Mouse (Mus musculus) R1 (cell line): ENCODE measurements around the gene Dact1.

ENCODE experiments used
- DNase-seq: peaks from one replicate; pipeline ENCODE4 v3.0.0-alpha.2; 2018; ENCODE audit warnings: low read depth, low spot score

The Dact1 gene

DNA sequence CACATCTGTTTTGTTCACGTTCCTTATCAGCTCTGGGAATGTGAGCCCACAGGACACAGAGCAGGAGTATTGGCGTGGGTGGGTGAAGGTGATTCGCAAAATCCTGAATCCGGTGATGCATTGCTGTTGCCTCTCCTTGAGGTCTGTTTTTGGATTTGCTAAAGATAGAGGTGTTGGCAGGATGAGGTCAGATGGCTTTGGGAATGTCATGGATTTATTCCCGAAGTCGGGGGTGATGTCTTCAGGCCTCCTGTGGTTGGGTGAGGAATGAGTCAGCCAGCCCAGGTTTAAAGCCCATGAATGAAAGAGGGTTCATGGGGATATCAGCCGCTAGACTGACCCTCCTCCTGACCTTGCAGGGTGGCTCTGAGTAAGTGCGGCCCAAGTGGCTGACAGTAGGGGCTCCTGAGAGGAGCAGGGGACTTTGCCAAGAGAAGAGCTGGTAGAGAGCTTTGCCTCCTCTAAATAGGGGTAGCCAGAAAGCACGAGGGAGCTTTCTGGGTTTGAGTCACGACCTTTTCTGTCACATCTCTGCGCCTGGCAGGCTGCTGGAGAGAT lies 27.4 kb downstream of the Dact1 start:
- DNase-seq = no peak

DNA sequence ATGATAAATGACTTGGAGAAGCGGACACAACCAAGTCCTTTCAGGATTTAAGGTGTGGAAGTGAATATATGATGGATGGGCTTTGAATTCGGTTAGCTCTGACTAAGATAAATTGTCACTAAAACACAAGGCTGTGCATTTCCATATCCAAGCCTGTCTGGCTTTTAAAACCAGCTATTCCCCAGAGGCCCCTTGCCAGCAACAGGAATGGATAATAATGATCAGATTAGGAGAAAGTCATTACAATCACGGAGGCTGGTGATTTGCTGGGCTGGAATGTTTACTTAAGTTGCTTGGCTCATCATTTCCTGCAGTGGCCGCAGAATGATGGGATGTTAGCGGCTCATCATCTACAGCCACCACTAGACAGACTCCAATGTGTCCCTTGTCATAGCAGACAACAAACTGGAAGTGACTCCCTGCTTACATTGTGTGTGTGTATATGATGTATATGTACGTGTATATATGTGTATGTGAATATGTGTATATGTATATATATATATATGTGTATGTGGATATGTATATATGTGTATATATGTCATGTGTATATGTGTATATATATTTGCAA lies 28.3 kb downstream of the Dact1 start:
- DNase-seq = no peak

DNA sequence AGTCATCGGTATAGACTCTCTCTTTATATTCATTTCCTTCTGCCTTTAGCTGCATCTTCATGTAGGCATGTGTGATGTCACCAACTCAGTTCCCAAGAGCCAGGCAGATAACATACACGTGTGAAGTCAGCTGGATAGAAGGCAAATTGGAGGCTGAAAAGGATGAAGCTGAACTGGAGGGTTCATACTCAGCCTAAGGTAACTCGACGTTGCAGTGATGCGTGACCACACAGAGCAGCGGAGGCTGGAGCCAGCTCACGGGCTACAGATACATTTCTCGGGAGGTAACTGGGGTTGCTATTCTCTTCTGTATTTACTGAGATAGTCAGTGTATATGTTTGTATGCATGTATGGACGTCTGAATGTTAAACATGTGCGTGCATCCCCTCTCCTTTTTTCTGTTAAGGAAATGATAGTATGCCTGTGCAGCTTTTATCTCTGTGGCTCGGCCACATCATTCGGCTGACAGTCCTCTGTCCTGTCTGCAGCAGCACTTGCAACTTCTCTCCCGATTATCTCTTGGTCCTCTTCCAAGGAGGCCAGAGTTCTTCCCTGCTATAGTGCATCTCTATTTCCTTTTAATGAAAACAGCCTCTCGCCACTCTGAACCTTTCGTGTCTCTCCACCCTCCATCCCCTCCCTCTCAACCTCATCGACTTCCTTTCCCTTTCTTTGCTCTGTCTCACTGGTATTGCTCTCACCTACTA lies 29.6 kb downstream of the Dact1 start:
- DNase-seq = no peak

DNA sequence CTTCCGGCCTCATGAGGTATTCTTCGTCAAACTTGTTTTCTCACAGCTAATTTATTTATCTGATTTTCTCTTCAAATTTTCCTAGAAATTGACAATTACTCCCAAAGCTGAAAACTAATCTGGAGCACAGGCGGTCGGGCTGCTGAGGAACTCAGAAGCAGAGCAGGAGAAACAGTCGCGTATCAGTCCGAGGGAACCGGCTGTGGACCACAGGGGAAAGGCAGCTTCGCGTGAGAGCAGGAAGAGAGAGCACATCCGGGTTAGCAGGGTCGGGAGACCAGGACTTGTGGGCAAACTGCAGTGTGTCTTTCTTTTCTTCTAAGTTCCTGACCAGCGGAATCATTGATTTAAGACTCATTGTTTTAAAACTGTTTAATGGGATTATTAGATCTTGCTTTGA lies 32.7 kb downstream of the Dact1 start:
- DNase-seq = peak; percentile 65

GRCm38 (mm10) chr12:71345471-71345870 lies 35.8 kb downstream of the Dact1 start:
- DNase-seq = no peak

DNA sequence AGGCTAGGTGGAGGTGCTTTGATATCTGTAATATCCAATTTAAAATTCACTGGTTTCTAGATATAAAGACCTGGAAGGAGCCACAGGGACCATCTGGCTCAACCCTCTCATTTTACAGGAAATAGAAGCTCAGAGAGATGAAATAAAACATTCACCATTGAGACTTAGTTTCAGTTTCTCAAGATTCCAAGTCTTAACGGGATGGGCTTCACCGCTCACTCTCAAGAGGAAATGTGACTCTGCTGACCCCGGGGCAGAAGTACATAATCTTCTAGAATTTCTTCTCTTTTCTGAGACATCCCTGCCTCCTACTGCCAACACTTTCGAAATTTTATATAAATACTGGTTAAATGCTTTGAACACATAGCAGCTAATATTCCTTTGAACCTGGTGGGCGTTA lies 36.4 kb downstream of the Dact1 start:
- no peak for DNase-seq

DNA sequence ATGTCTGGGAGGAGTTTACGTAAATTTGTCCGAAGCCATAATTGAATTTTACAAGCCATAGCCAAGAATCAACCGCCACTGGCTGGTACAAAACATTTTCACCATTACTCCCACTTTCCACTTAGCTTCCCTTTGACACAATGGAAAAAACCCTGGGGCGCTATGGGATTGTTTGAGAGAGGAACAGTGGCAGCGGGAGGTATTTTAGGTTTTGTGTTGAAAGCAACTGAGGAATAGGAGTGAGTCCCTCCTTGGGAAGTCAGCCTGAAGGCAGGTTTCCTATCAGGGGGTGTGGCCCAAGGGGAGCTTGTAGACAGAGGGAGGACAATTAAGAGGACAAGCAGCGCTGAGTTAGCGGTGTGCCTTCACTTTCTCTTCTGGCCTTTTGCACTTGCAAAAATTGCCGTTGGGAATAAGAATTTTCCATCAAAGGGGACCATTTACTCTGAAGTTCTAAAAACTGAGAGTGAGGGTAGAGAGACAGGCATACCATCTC lies 38.8 kb downstream of the Dact1 start:
- DNase-seq = peak; percentile 92

DNA sequence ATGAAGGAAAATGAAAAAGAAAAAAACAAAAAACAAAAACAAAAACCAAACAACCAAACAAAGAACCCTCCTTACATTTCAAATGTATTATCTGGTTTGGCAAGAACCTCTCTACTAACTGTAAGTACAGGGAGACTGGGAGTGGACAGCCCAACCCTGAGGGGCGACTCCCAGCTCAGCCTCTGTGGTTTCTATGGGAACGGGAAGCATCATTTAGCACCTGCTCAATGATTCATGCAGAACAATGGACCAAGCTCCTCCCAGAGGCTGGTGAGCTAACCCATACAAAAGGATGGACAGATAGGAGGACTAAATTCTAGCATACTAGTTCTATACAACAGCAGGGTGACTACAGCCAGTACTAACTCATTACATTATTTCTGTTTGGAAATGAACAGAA lies 40.4 kb downstream of the Dact1 start:
- peak; percentile 90 for DNase-seq

GRCm38 (mm10) chr12:71354656-71355055 lies 45.0 kb downstream of the Dact1 start:
- DNase-seq = no peak

GRCm38 (mm10) chr12:71355092-71355491 lies 45.4 kb downstream of the Dact1 start:
- DNase-seq = no peak

DNA sequence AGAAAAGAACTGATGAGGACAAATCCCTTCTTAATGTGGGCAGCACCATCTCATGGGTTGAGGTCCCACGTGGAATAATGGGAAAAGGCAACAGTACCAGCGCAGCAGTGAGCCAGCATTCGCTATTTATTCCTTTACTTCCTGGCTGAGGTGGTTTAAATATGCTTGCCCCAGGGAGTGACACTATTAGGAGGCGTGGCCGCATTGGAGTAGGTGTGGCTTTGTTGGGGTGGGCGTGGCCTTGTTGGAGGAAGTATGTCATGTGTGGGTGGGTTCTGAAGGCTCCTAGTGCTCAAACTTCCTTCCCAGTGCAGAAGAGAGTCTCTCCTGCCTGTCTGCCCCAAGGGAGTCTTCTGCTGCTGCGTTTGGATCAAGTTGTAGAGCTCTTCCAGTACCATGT lies 51.9 kb downstream of the Dact1 start:
- DNase-seq = peak; percentile 86

DNA sequence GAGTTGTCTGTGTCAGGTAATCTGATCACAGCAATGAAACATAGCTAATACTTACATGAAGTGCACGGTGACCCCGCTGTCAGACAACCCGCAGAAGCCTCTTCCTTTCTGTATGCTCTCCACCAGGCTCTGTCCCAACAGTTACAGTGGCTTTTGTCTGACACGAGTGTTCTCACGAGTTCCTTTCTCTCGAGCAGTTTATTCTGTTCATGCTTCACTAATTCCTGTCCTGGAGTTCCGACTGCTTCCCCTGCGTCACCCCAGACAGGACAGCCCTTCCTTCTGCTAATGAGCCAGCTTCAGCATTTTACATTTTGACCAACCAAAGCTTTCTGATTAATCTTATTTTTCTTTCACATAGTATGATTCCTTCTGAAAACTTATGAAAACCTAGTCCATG lies 52.7 kb downstream of the Dact1 start:
- no peak for DNase-seq

DNA sequence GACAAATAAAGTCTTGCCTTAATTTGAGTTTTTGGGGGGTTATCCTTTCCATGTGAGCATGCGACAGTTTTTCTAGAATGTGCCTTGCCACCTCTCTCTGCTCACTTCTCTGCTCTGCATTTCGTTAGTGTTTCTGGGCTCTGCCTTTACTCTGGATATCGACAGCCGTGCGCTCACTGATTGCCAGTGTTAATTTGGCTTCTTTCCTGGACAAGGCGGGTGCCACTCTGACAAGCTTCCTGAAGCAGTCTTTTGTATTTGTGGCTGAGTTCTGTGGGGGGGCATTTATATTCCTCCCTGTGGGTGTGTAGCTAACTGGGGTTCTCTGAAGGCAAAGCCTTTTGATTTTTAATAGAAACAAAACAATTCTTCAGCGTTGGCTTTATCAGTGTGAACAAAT lies 54.4 kb downstream of the Dact1 start:
- DNase-seq = no peak

DNA sequence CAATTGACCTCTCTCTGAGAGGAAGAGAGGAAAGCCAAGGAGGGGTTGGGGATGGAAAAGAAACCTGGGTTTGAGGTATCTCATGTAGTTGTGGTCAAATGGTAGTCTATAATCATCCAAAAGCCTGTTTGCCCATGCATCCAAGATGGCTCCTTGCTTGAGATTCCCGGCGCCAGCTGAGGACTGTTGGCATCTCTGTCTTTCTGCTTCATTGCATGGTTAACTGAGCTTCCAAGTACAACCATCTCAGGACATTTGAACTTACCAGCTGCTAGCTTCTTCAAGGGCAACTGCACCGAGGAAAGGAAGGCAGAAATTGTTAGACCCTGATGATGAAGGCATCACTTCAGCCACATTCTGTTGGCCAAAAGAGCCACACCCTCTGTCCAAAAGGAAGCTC lies 54.8 kb downstream of the Dact1 start:
- DNase-seq = no peak

DNA sequence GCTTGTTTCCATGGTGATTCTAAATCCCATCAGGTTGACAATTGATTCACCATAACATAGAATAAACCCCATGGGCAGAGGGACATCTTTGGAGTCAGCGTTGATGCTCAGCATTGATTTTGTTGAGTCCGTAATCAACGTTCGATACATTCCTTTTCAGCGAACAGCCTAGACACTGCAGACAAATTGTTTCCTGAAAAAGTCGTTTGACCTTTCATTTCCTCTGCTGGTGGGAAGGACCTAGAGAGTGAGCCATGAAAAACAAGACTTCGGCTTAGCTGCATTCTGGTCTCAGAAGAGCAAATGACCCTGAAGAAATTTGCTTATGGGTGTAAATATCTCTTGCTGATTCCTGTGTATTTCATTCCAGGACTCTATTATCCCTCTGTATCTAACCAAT lies 55.5 kb downstream of the Dact1 start:
- DNase-seq = no peak

GRCm38 (mm10) chr12:71366175-71366574 lies 56.5 kb downstream of the Dact1 start:
- DNase-seq = no peak

- no peak for DNase-seq
Measured at GRCm38 (mm10) chr12:71368631-71369030, 58.9 kb downstream of the Dact1 start.
